Mouse (Mus musculus) naive thymus-derived CD4-positive, alpha-beta T cell, adult 2 months (primary cell): ENCODE results near the gene Tet3.

Experiments used
- DNase-seq: peaks from one replicate; pipeline ENCODE4 v3.0.0-alpha.2; 2011; ENCODE audit warnings: low read depth

Tet3 gene

DNA sequence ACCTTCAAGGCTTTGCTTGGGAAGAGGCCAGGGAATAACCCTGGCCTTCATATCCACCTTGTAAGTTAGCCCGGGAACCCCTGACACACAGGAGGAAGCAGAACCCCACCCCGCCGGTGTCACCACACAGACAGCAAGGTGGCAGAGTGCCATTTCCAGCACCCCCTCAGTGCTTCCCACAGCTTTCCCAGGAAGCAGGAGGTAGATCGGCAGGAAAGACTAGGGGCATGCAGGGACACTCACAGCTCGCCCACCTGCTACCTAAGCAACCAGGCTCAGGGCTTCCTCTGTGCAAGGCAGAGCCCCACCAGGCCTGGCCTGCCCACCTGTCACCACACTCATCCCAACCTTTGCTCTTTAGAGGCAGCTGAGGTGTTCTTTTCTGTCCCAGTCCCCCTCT is 19.1 kb downstream of the Tet3 start:
- no peak for DNase-seq

- DNase-seq = no peak
Measured at GRCm38 (mm10) chr6:83439119-83439767, 19.6 kb downstream of the Tet3 start.

GRCm38 (mm10) chr6:83438584-83438983 is 20.3 kb downstream of the Tet3 start:
- DNase-seq = no peak

- no peak for DNase-seq
Measured at GRCm38 (mm10) chr6:83437802-83438201, 21.1 kb downstream of the Tet3 start.

GRCm38 (mm10) chr6:83437225-83437624 is 21.7 kb downstream of the Tet3 start:
- DNase-seq = peak; percentile 77

DNA sequence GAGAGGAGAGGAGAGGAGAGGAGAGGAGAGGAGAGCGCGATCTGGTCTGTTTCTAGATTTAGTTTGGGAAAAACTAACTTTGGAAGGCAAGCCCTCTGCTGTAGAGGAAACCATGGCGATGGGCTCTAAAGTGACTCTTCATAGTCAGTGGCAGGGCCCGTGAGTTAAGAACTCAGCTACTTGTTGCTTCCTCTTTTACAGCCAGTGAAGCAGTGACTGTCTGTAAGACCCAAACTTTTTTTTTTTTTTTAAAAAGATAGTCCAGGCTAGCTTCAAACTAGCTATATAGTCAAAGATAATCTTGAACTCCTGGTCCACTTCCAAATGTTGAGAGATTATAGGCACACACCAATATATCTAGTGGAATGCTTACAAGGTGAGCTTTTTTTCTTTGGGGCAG is 22.3 kb downstream of the Tet3 start:
- no peak for DNase-seq

DNA sequence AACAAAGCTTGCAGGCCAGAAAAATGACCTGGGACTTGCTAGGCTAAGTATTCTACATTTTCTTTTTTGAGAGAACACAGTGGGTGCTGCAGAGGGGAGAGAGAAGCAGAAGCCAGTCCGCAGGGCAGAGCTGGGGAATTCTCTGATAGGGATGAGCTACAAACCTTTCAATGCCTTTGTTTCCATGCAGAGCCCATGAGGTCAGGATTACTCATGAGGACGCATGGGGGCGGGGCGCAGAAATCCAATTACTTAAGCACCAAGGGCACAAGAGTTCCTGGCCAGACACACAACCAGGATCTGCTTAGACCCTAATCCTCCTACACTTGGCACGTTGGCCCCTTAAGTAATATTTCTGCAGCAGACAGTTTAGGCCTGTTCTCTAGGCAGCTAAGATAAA is 23.7 kb downstream of the Tet3 start:
- DNase-seq = no peak

DNA sequence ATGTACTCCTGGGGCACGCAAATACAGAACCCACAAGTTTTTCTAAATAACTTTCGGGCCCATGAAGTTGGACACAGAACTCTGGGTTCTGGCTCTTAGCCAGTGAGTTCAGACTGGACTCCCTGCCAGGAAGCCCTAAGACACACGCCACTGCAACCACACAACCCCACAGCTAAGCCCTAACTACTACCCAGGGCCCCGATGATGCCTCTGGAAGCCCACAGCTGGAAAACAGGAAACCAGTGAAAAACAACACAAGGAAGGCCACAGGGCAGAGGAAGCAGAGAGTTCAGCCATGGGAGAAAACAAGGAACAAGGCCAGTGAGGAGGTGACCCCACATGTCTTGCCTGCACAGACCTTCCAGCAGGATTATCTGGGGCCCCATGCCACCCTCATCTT is 25.3 kb downstream of the Tet3 start:
- no peak for DNase-seq

DNA sequence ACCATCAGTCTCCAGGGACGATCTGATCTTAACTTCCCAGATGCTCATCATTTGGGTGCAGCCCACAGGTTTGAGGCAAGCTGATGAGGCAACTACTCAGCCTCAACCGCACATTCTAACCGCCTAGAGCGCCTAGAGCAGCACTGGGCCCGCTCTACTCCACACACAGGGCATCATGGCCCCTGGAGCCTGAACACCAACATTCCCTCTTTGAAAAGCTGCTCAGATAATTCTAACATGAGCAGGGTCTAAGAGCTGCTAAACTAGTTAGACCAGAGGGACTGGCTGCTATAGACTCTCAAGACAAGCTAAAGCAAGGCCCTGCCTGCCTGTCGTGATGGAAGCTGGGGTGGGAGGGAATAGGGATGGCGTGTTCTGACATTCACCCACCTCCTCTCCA is 25.9 kb downstream of the Tet3 start:
- DNase-seq = no peak

DNA sequence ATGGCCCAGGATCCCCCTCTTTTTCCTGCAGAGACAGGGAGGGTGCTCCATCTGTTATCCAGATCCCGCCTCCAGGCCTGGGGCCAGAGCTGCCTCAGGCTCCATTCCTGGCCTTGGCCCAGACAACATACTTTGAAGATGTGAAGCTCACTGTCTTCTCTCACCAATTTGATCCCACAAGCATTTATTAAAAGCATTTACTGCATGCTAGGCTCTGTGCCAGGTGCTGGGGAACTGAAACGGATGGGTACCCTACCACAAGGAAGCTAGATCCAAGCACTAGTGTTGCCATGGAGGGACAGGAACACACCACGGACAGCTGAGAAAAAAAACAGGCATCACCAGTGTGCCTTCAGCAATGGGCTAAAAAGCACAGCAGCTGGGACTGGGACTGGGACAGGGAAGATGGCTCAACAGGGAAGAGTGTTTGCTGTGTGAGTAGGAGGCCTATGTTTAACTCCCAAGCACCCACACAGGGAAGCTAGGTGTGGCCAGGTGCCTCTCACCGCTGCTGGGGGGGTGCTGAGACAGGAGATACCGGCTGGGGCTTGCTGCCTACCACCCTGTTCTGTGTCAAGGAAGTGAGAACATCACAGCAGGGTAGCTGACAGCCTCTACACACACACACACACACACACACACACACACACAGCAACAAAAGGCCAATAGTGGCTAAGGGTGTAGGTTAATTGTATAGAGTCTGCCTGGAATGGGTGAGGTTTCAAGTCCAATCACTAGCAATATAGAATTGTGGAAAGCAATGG is 30.7 kb downstream of the Tet3 start:
- DNase-seq = peak; percentile 63

- no peak for DNase-seq
Measured at GRCm38 (mm10) chr6:83427512-83427911, 31.4 kb downstream of the Tet3 start.

GRCm38 (mm10) chr6:83426576-83426975 is 32.3 kb downstream of the Tet3 start:
- no peak for DNase-seq

DNA sequence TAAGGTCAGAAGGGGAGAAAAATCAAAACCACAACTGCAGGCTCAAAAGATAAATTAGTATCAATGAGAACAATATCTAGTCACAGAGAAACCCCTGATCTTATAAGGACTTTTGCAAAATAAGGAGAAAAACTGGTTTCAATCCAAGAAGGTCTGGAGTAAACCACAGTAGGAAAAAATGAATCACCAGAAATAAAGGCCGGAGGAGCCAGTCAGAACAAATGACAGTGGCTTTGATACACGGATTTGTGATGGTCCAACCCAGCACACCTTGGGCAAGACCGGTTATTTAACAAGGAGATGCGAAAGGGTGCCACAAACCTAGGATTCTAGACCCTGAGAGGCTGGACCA is 34.9 kb downstream of the Tet3 start:
- DNase-seq = no peak

DNA sequence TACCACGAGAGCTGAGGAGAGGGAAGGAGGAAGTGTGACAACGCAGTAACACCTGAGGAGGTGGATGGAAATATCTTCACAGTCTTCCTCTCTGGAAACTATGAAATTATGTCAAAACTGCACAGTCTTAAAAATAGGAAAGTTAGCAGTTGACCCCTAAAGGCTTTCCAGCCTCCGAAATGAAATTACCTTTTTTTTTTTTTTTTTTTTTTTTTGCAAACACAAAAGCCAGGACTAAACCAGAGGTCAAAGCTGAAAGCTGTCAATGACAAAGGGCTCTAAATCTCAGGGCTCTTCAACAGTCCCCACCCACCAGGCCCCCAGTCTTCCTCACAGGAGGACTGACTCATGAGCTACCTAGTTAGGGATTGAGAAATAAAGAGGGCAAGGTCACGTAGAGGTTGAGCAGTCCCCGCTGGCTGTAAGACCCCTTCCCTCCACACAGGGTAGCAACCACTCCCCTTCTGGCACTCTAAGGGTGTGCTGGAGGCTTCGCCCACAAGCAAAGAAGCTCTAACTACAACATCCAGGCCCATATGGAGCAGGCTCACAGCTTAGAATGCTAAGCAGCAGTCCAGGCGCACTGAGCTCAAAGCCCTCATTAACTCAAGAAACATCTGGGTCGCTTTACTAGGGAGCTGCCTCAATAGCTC is 35.4 kb downstream of the Tet3 start:
- DNase-seq = no peak

- no peak for DNase-seq
Measured at GRCm38 (mm10) chr6:83421866-83422649, 36.8 kb downstream of the Tet3 start.

DNA sequence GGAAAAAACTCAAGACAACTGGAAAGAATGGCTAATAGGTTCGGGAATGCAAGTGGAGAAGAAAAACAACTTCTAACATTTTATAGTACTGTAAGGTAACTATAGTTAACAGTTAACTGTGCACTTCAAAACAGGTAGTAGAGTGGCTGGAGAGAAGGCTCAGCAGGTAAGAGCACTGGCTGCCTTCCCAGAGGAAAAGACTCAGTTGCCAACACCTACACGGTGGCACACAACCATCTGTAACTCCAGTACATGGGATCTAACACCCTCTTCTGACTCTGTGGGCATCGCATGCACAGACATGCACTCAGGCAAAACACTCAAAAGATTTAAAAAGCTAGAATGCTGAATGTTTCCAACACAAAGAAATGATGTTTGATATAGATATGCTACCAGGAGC is 39.4 kb downstream of the Tet3 start:
- DNase-seq = no peak

GRCm38 (mm10) chr6:83417531-83417930 is 41.4 kb downstream of the Tet3 start:
- DNase-seq = peak; percentile 50

- DNase-seq = no peak
Measured at GRCm38 (mm10) chr6:83417104-83417502, 41.8 kb downstream of the Tet3 start.

- peak; percentile 86 for DNase-seq
Measured at GRCm38 (mm10) chr6:83416261-83417103, 42.4 kb downstream of the Tet3 start.

- peak; percentile 70 for DNase-seq
Measured at GRCm38 (mm10) chr6:83415356-83415940, 43.4 kb downstream of the Tet3 start.
